Mouse (Mus musculus) liver, embryonic 16.5 days (tissue): ENCODE results near the gene Ndufb2. TPM values are rescaled to one million over a fixed set of nuclear protein-coding genes. Genes with fewer than 3 reads are reported as not detected.

Experiments
- ATAC-seq: fragments of 200-750 bp; cut with Nextera tagmentation; 2 replicates; pipeline ENCODE4 v1.8.0; 2017; ENCODE audit warnings: low read depth, mild to moderate bottlenecking, moderate number of reproducible peaks, moderate library complexity
- H3K27ac ChIP-seq: fragments of 300-500 bp; sonication (generic); 2 replicates; pipeline ENCODE4 v1.5.1; 2014; ENCODE audit warnings: mild to moderate bottlenecking, low read length
- H3K27me3 ChIP-seq: fragments of 300-500 bp; sonication (generic); 2 replicates; pipeline ENCODE4 v1.6.1; 2014; ENCODE audit warnings: low read depth, low read length, mixed read lengths; ENCODE audit not compliant: control insufficient read depth, insufficient read depth
- H3K36me3 ChIP-seq: fragments of 300-500 bp; sonication (generic); 2 replicates; pipeline ENCODE4 v1.6.1; 2014; ENCODE audit warnings: mild to moderate bottlenecking; ENCODE audit not compliant: control insufficient read depth, insufficient read depth
- H3K4me1 ChIP-seq: fragments of 300-500 bp; sonication (generic); 2 replicates; pipeline ENCODE4 v1.6.1; 2014; ENCODE audit warnings: low read depth, low read length, mixed read lengths; ENCODE audit not compliant: control insufficient read depth
- H3K4me2 ChIP-seq: fragments of 300-500 bp; sonication (generic); 2 replicates; pipeline ENCODE4 v1.6.1; 2014; ENCODE audit warnings: low read depth, low read length, mixed read lengths
- H3K4me3 ChIP-seq: fragments of 300-500 bp; sonication (generic); 2 replicates; pipeline ENCODE4 v1.5.1; 2014; ENCODE audit warnings: low read depth, mild to moderate bottlenecking, low read length
- H3K9ac ChIP-seq: fragments of 300-500 bp; sonication (generic); 2 replicates; pipeline ENCODE4 v1.6.1; 2014; ENCODE audit warnings: low read depth, low read length
- H3K9me3 ChIP-seq: fragments of 300-500 bp; sonication (generic); replicated peaks from 2 replicates; pipeline ENCODE4 v1.6.1; 2016; ENCODE audit warnings: low read length; ENCODE audit not compliant: control insufficient read depth
- WGBS: fragments of 180-500 bp; shearing (Covaris S2); extraction: QIAGEN DNeasy Blood & Tissue Kit; methylation state at CpG from one replicate; pipeline ENCODE4 v1.1.7; 2014; ENCODE audit not compliant: insufficient replicate concordance; 5-methylcytosine and 5-hydroxymethylcytosine counted together
- polyA plus RNA-seq: library from polyadenylated mRNA; unstranded; fragments of >200 nt; fragmentation: Nextera tagmentation; extraction: Ambion mirVana; gene quantifications from 2 replicates; pipeline ENCODE4 v1.2.1, GENCODE M21; 2015

Gene Ndufb2
- 195 and 209 TPM in 2 replicates for polyA plus RNA-seq

GRCm38 (mm10) chr6:39592401-39593214, at the start of gene Ndufb2:
Gene Ndufb2 (plus strand): TSS chr6:39592574.
- no peaks in the 10 kb centered on the region for H3K27me3 ChIP-seq
- H3K36me3 ChIP-seq, result peaks cover 7% of the 10 kb centered on the region
- H3K4me3 ChIP-seq, result peak within 1 kb of the TSS; percentile 89
- peak within 1 kb of the TSS; percentile 87 for H3K4me2 ChIP-seq
- no peaks in the 10 kb centered on the region for H3K9me3 ChIP-seq
- WGBS, result under 1% methylated on average over 56 of the region's 56 CpGs
- H3K9ac ChIP-seq, result peak within 1 kb of the TSS; percentile 92
- peak; percentile 99 for ATAC-seq
- peak within 1 kb of the TSS; percentile 89 for H3K27ac ChIP-seq
- H3K4me1 ChIP-seq, result peaks cover 11% of the 10 kb centered on the region

DNA sequence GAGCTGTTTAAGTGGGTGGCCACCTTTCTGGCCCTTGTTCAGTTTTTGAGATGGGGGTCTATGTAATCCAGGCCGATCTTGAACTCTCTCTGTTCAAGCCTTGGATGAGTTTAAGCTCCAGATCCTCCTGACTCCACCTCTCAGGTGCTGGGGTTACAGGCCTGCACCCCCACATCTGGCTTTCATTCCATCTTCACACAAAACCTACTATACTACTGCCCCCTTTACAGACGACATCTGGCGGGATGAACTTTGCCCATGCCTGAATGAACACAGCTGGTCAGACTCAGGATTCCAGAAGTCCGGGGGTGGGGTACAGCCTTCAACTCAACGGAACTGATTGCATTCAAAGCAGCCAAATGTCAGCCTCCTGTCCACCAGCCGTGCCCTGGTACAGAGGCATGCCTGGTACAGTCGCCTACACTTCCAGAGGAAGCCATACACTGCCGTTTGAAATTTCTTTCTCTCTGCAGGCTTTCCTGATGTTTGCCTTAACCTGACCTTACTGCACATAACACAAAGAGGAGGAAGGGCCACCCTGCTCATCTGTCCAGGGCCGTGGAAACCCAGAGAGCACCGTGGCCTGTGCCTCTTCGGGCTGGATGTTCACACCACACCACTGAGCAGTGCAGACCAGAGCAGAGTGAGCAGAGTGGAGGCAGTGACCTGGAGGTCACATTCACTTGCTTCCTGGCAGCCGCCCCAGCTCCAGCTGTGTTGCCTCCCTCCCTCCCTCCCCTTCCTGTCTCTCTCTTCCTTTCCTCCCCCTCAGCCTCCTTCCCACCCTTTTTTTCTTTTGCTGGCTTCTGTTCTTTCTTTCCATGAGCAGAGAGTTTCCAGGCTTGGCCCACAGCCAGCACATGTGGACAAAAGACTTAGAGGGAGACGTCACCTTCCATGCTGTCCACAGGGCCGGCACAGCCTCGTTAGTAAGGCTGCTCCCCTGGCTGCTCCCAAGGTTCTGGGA, 49.5 kb upstream of the Ndufb2 start:
- H3K9ac ChIP-seq, result no peak overlapping the region
- peaks cover 3% of the 10 kb centered on the region for H3K4me1 ChIP-seq
- H3K36me3 ChIP-seq, result no peaks in the 10 kb centered on the region
- no peak overlapping the region for H3K27ac ChIP-seq
- WGBS, result 44% methylated on average over 15 of the region's 15 CpGs
- H3K4me3 ChIP-seq, result no peak overlapping the region
- no peaks in the 10 kb centered on the region for H3K9me3 ChIP-seq
- H3K4me2 ChIP-seq, result no peak overlapping the region
- H3K27me3 ChIP-seq, result no peaks in the 10 kb centered on the region
- ATAC-seq, result peak; percentile 70

- Histone ChIP-seq H3K27me3 (no peaks in the 10 kb centered on the region), H3K4me2 (no peak overlapping the region), H3K4me3 (no peak overlapping the region), H3K36me3 (no peaks in the 10 kb centered on the region), H3K9me3 (no peaks in the 10 kb centered on the region), H3K27ac (no peak overlapping the region), H3K9ac (no peak overlapping the region), H3K4me1 (peaks cover 3% of the 10 kb centered on the region)
- no peak for ATAC-seq
- WGBS, result 60% methylated on average over 15 of the region's 15 CpGs
Measured at GRCm38 (mm10) chr6:39543769-39544420, 48.5 kb upstream of the Ndufb2 start.

- Histone ChIP-seq H3K4me1 (peaks cover 3% of the 10 kb centered on the region), H3K27me3 (no peaks in the 10 kb centered on the region), H3K36me3 (no peaks in the 10 kb centered on the region), H3K27ac (no peak overlapping the region), H3K9me3 (no peaks in the 10 kb centered on the region), H3K4me3 (no peak overlapping the region), H3K9ac (no peak overlapping the region), H3K4me2 (no peak overlapping the region)
- ATAC-seq, result no peak
- WGBS, result 77% methylated on average over 7 of the region's 7 CpGs
Measured at GRCm38 (mm10) chr6:39545474-39545873, 46.9 kb upstream of the Ndufb2 start.

DNA sequence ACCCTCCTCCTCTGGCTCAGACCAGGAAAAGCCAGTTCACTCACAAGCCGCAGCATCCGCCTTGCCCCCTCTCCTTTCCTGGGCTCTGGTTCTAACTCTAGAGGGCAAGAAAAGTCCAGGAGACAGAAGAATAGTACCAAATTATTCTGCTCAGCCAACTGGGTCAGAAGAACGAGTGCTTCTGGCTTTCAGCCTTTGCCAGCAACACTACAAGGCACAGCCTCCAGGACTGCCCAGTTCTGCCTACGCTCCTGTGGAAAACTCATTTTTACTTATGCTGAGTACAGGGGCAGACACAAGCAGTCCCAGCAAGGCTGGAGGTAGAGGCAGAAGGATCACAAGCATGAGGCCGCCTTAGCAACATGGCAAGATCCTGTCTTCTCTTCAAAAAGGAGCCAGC, 44.3 kb upstream of the Ndufb2 start:
- Histone ChIP-seq H3K27ac (no peak overlapping the region), H3K9me3 (no peaks in the 10 kb centered on the region), H3K36me3 (no peaks in the 10 kb centered on the region), H3K4me2 (no peak overlapping the region), H3K9ac (no peak overlapping the region), H3K4me1 (peaks cover 3% of the 10 kb centered on the region), H3K4me3 (no peak overlapping the region), H3K27me3 (no peaks in the 10 kb centered on the region)
- WGBS, result 63% methylated on average over 5 of the region's 5 CpGs
- ATAC-seq, result no peak

GRCm38 (mm10) chr6:39551981-39552636, 40.3 kb upstream of the Ndufb2 start:
- Histone ChIP-seq H3K36me3 (no peaks in the 10 kb centered on the region), H3K4me3 (no peak overlapping the region), H3K27me3 (peaks cover 22% of the 10 kb centered on the region), H3K4me1 (no peaks in the 10 kb centered on the region), H3K9ac (no peak overlapping the region), H3K4me2 (no peak overlapping the region), H3K9me3 (no peaks in the 10 kb centered on the region), H3K27ac (no peak overlapping the region)
- WGBS, result 36% methylated on average over 8 of the region's 8 CpGs
- ATAC-seq, result no peak

- Histone ChIP-seq H3K27ac (no peak overlapping the region), H3K4me1 (no peaks in the 10 kb centered on the region), H3K4me2 (no peak overlapping the region), H3K9ac (no peak overlapping the region), H3K4me3 (no peak overlapping the region), H3K27me3 (peaks cover 39% of the 10 kb centered on the region), H3K36me3 (no peaks in the 10 kb centered on the region), H3K9me3 (no peaks in the 10 kb centered on the region)
- 55% methylated on average over 12 of the region's 12 CpGs for WGBS
- no peak for ATAC-seq
Measured at GRCm38 (mm10) chr6:39554888-39555647, 37.3 kb upstream of the Ndufb2 start.

- Histone ChIP-seq H3K4me3 (no peak overlapping the region), H3K27ac (no peak overlapping the region), H3K4me1 (no peaks in the 10 kb centered on the region), H3K9ac (no peak overlapping the region), H3K9me3 (no peaks in the 10 kb centered on the region), H3K4me2 (no peak overlapping the region), H3K27me3 (peaks cover 39% of the 10 kb centered on the region), H3K36me3 (no peaks in the 10 kb centered on the region)
- WGBS, result 50% methylated on average over 2 of the region's 2 CpGs
- ATAC-seq, result no peak
Measured at GRCm38 (mm10) chr6:39555648-39555945, 36.8 kb upstream of the Ndufb2 start.
